Mouse (Mus musculus): ENCODE measurements at regions not wholly inside any gene's neighbourhood (a gene's known extent, or its start where the extent isn't known, plus 50 kb on each side); places are given as distances from the start of the nearest gene placed in this dataset.

- H3K4me1 ChIP-seq (ENCODE audit: control insufficient read depth, insufficient read depth, low read length) = no peaks in the 10 kb centered on the region
- no peaks in the 10 kb centered on the region for H3K27me3 ChIP-seq (ENCODE audit: control insufficient read depth, insufficient read depth, low read length)
- ATAC-seq (replicated peaks; ENCODE audit: insufficient number of reproducible peaks, low FRiP score, low TSS enrichment, low read depth) (no peak), DNase-seq (ENCODE audit: low spot score) (no peak)
- no peak overlapping the region for H3K4me3 ChIP-seq (ENCODE audit: low read depth, low read length)
- no peaks in the 10 kb centered on the region for H3K9me3 ChIP-seq (replicated peaks; ENCODE audit: control insufficient read depth, low read length)
- no peak overlapping the region for H3K27ac ChIP-seq (replicated peaks; ENCODE audit: low read depth, low read length)
- H3K36me3 ChIP-seq (replicated peaks; ENCODE audit: control insufficient read depth, insufficient read depth, low read depth, low read length) = no peaks in the 10 kb centered on the region
- H3K9ac ChIP-seq (replicated peaks; ENCODE audit: low read length) = no peak overlapping the region
- H3K4me2 ChIP-seq (ENCODE audit: low read depth, low read length) = no peak overlapping the region
- 91% methylated on average over 7 of the region's 7 CpGs for WGBS
These were observed 157.3 kb upstream of the Smarca2 start for GRCm38 (mm10) chr19:26447427-26448023.

DNA sequence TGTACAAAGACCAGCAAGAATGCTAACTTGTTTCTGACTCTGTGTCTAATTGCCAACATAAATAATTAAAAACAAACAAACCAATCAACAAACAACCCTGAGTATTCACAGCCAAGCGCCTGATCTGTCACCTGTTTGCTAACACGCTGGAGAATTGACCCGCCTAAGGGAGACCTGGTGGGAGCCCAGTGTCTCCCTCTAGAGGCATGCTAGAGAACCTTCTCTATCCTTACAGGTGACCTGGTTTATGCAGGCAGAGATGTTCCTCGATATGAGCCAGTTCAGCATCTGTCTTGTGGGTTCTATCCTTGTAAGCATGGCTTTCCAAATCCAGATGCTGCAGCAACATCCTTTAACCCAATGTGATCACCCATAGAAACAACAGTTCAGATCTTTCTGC is 143.1 kb upstream of the Smarca2 start:
- ATAC-seq (replicated peaks; ENCODE audit: insufficient number of reproducible peaks, low FRiP score, low TSS enrichment, low read depth) (no peak), DNase-seq (ENCODE audit: low spot score) (no peak)
- no peak overlapping the region for H3K4me3 ChIP-seq (ENCODE audit: low read depth, low read length)
- no peaks in the 10 kb centered on the region for H3K4me1 ChIP-seq (ENCODE audit: control insufficient read depth, insufficient read depth, low read length)
- H3K9ac ChIP-seq (replicated peaks; ENCODE audit: low read length) = no peak overlapping the region
- 58% methylated on average over 4 of the region's 4 CpGs for WGBS
- H3K9me3 ChIP-seq (replicated peaks; ENCODE audit: control insufficient read depth, low read length) = no peaks in the 10 kb centered on the region
- H3K27me3 ChIP-seq (ENCODE audit: control insufficient read depth, insufficient read depth, low read length) = no peaks in the 10 kb centered on the region
- H3K36me3 ChIP-seq (replicated peaks; ENCODE audit: control insufficient read depth, insufficient read depth, low read depth, low read length) = no peaks in the 10 kb centered on the region
- H3K4me2 ChIP-seq (ENCODE audit: low read depth, low read length) = no peak overlapping the region
- no peak overlapping the region for H3K27ac ChIP-seq (replicated peaks; ENCODE audit: low read depth, low read length)

DNA sequence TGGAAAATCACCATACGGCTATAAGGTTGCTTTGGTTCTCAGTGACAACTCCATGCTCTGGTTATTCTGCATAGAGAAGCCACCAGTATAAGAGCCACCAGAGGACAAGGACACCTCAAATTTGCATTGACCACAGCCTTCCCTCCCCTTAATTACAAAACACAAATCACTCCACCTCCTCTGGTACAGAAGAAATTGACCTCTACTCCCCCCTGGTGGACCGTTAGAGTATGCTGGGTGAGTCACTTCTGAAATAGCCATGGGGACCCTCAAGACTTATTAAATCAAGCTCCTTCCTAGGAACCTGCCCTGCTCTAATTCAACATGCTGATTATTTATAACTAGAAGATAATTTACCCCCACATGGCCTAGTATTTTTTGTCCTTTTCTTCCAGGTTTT is 139.6 kb upstream of the Smarca2 start:
- Histone ChIP-seq H3K9ac (replicated peaks; ENCODE audit: low read length) (no peak overlapping the region), H3K4me3 (ENCODE audit: low read depth, low read length) (no peak overlapping the region), H3K27ac (replicated peaks; ENCODE audit: low read depth, low read length) (no peak overlapping the region), H3K9me3 (replicated peaks; ENCODE audit: control insufficient read depth, low read length) (no peaks in the 10 kb centered on the region), H3K27me3 (ENCODE audit: control insufficient read depth, insufficient read depth, low read length) (no peaks in the 10 kb centered on the region), H3K4me1 (ENCODE audit: control insufficient read depth, insufficient read depth, low read length) (no peaks in the 10 kb centered on the region), H3K36me3 (replicated peaks; ENCODE audit: control insufficient read depth, insufficient read depth, low read depth, low read length) (no peaks in the 10 kb centered on the region), H3K4me2 (ENCODE audit: low read depth, low read length) (no peak overlapping the region)
- ATAC-seq (replicated peaks; ENCODE audit: insufficient number of reproducible peaks, low FRiP score, low TSS enrichment, low read depth) (no peak), DNase-seq (ENCODE audit: low spot score) (peak; percentile 49)
- 49% methylated on average over 2 of the region's 2 CpGs for WGBS

DNA sequence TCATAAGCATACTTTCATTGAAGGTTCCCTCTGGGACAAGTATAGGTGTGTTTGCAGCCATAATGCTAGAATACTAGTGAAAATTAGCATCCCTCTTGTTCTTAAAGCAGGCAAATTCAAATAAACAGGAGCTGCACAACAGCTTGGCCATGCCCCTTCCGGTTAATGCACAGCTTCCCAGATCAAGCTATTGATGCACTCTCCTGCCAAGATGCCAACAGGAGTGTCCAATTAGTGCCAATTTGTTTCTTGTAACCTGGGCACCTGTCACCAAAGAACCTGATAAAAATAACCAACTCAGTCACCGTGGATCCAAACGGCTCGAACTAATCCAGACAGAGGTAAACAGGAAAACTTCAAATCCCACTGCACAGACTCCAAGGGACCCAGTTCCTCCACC is 138.6 kb upstream of the Smarca2 start:
- 75% methylated on average over 4 of the region's 4 CpGs for WGBS
- H3K4me2 ChIP-seq (ENCODE audit: low read depth, low read length) = no peak overlapping the region

DNA sequence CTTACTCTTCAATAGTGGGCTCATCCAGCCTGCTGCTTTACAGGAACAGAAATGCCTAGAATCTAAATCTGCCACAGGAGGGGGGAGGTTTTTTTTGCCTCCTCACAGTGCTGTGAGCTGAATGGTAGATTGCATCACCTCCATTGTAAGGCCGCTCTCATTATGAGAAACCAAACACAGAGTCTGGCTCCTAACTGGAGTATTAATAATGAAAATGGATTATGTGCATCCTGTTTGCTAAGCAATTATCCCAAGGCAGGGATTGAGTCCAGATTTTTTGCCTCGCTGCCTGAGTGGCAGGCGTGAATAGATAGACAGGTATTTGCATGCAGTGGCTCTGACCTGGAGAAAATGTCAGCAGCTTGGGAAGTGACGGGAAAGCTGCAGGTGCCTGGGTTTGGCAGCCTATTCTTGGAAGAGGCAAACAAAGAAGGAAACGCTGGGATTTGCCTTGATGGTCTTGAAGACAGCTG is 137.6 kb upstream of the Smarca2 start:
- Histone ChIP-seq H3K9me3 (replicated peaks; ENCODE audit: control insufficient read depth, low read length) (no peaks in the 10 kb centered on the region), H3K4me2 (ENCODE audit: low read depth, low read length) (no peak overlapping the region), H3K4me1 (ENCODE audit: control insufficient read depth, insufficient read depth, low read length) (no peaks in the 10 kb centered on the region), H3K36me3 (replicated peaks; ENCODE audit: control insufficient read depth, insufficient read depth, low read depth, low read length) (no peaks in the 10 kb centered on the region), H3K27me3 (ENCODE audit: control insufficient read depth, insufficient read depth, low read length) (no peaks in the 10 kb centered on the region), H3K4me3 (ENCODE audit: low read depth, low read length) (no peak overlapping the region), H3K27ac (replicated peaks; ENCODE audit: low read depth, low read length) (no peak overlapping the region), H3K9ac (replicated peaks; ENCODE audit: low read length) (no peak overlapping the region)
- WGBS = 61% methylated on average over 5 of the region's 5 CpGs
- no peak for ATAC-seq (replicated peaks; ENCODE audit: insufficient number of reproducible peaks, low FRiP score, low TSS enrichment, low read depth)
- no peak for DNase-seq (ENCODE audit: low spot score)

More for the DNA sequence above, 138.6 kb upstream of the Smarca2 start:
- Histone ChIP-seq H3K36me3 (replicated peaks; ENCODE audit: control insufficient read depth, insufficient read depth, low read depth, low read length) (no peaks in the 10 kb centered on the region), H3K4me1 (ENCODE audit: control insufficient read depth, insufficient read depth, low read length) (no peaks in the 10 kb centered on the region), H3K4me3 (ENCODE audit: low read depth, low read length) (no peak overlapping the region), H3K27me3 (ENCODE audit: control insufficient read depth, insufficient read depth, low read length) (no peaks in the 10 kb centered on the region), H3K9me3 (replicated peaks; ENCODE audit: control insufficient read depth, low read length) (no peaks in the 10 kb centered on the region), H3K9ac (replicated peaks; ENCODE audit: low read length) (no peak overlapping the region), H3K27ac (replicated peaks; ENCODE audit: low read depth, low read length) (no peak overlapping the region)
- DNase-seq (ENCODE audit: low spot score) (no peak), ATAC-seq (replicated peaks; ENCODE audit: insufficient number of reproducible peaks, low FRiP score, low TSS enrichment, low read depth) (no peak)

GRCm38 (mm10) chr19:26472659-26473058 is 132.2 kb upstream of the Smarca2 start:
- H3K27ac ChIP-seq (replicated peaks; ENCODE audit: low read depth, low read length) = no peak overlapping the region
- no peaks in the 10 kb centered on the region for H3K27me3 ChIP-seq (ENCODE audit: control insufficient read depth, insufficient read depth, low read length)
- H3K4me2 ChIP-seq (ENCODE audit: low read depth, low read length) = no peak overlapping the region
- no peak for ATAC-seq (replicated peaks; ENCODE audit: insufficient number of reproducible peaks, low FRiP score, low TSS enrichment, low read depth)
- no peaks in the 10 kb centered on the region for H3K36me3 ChIP-seq (replicated peaks; ENCODE audit: control insufficient read depth, insufficient read depth, low read depth, low read length)
- H3K4me3 ChIP-seq (ENCODE audit: low read depth, low read length) = no peak overlapping the region
- no peaks in the 10 kb centered on the region for H3K4me1 ChIP-seq (ENCODE audit: control insufficient read depth, insufficient read depth, low read length)
- H3K9ac ChIP-seq (replicated peaks; ENCODE audit: low read length) = no peak overlapping the region
- 76% methylated on average over 1 of the region's 1 CpGs for WGBS
- H3K9me3 ChIP-seq (replicated peaks; ENCODE audit: control insufficient read depth, low read length) = no peaks in the 10 kb centered on the region
- DNase-seq (ENCODE audit: low spot score) = no peak

GRCm38 (mm10) chr19:26473211-26473610 is 131.6 kb upstream of the Smarca2 start:
- H3K36me3 ChIP-seq (replicated peaks; ENCODE audit: control insufficient read depth, insufficient read depth, low read depth, low read length) = no peaks in the 10 kb centered on the region
- ATAC-seq (replicated peaks; ENCODE audit: insufficient number of reproducible peaks, low FRiP score, low TSS enrichment, low read depth) = no peak
- H3K4me3 ChIP-seq (ENCODE audit: low read depth, low read length) = no peak overlapping the region
- no peaks in the 10 kb centered on the region for H3K27me3 ChIP-seq (ENCODE audit: control insufficient read depth, insufficient read depth, low read length)
- 84% methylated on average over 3 of the region's 3 CpGs for WGBS
- no peaks in the 10 kb centered on the region for H3K9me3 ChIP-seq (replicated peaks; ENCODE audit: control insufficient read depth, low read length)
- H3K4me2 ChIP-seq (ENCODE audit: low read depth, low read length) = no peak overlapping the region
- no peaks in the 10 kb centered on the region for H3K4me1 ChIP-seq (ENCODE audit: control insufficient read depth, insufficient read depth, low read length)
- H3K9ac ChIP-seq (replicated peaks; ENCODE audit: low read length) = no peak overlapping the region
- DNase-seq (ENCODE audit: low spot score) = no peak
- no peak overlapping the region for H3K27ac ChIP-seq (replicated peaks; ENCODE audit: low read depth, low read length)

DNA sequence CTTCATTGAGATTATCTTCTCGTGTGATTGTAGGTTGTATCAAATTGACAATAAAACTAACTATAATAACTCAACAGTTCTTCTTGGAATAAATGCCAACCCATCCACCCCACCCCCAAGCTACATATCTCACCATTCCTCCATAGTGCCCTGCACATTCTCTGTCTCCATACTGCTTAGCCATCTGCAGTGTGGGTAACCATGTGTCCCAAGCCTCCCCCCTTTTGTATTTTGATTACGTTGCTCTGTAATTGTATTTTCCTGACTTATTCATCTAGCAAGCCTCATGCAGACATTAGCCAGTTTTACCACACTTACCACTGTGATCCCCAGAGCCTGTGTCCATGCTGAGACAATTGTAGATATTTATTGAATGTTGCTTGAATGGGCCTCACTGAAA is 129.7 kb upstream of the Smarca2 start:
- no peaks in the 10 kb centered on the region for H3K4me1 ChIP-seq (ENCODE audit: control insufficient read depth, insufficient read depth, low read length)
- no peak overlapping the region for H3K27ac ChIP-seq (replicated peaks; ENCODE audit: low read depth, low read length)
- no peak for ATAC-seq (replicated peaks; ENCODE audit: insufficient number of reproducible peaks, low FRiP score, low TSS enrichment, low read depth)
- H3K9me3 ChIP-seq (replicated peaks; ENCODE audit: control insufficient read depth, low read length) = no peaks in the 10 kb centered on the region
- H3K4me2 ChIP-seq (ENCODE audit: low read depth, low read length) = no peak overlapping the region
- WGBS = 79% methylated on average over 2 of the region's 2 CpGs
- DNase-seq (ENCODE audit: low spot score) = no peak
- no peaks in the 10 kb centered on the region for H3K27me3 ChIP-seq (ENCODE audit: control insufficient read depth, insufficient read depth, low read length)
- no peak overlapping the region for H3K4me3 ChIP-seq (ENCODE audit: low read depth, low read length)
- no peak overlapping the region for H3K9ac ChIP-seq (replicated peaks; ENCODE audit: low read length)
- no peaks in the 10 kb centered on the region for H3K36me3 ChIP-seq (replicated peaks; ENCODE audit: control insufficient read depth, insufficient read depth, low read depth, low read length)
